Mouse (Mus musculus) E14TG2a.4 (cell line): ENCODE results near the gene Trmt1.
A peak's percentile ranks its signal among the peaks of the same experiment; 100 is the strongest.

Experiments used
- H3K27me3 ChIP-seq: 2 replicates; pipeline ENCODE4 v1.6.1; 2014; ENCODE audit warnings: low read length, control low read depth; ENCODE audit not compliant: insufficient read depth
- H3K36me3 ChIP-seq: 2 replicates; pipeline ENCODE4 v1.6.1; 2014; ENCODE audit warnings: low read length, control low read depth; ENCODE audit not compliant: insufficient read depth
- H3K4me1 ChIP-seq: replicated peaks from 2 replicates; pipeline ENCODE4 v1.6.1; 2014; ENCODE audit warnings: low read depth, low read length, control low read depth
- H3K4me3 ChIP-seq: replicated peaks from 2 replicates; pipeline ENCODE4 v1.5.1; 2014; ENCODE audit warnings: mild to moderate bottlenecking, low read length
- H3K9me3 ChIP-seq: 2 replicates; pipeline ENCODE4 v1.6.1; 2014; ENCODE audit warnings: low read length, control low read depth
- CTCF ChIP-seq: conservative IDR thresholded peaks from 2 replicates; pipeline ENCODE4 v1.5.1; 2014; ENCODE audit warnings: low read length
- NANOG ChIP-seq: IDR thresholded peaks from 2 replicates; pipeline ENCODE4 v1.6.1; 2014; ENCODE audit warnings: borderline replicate concordance, low read length, mixed read lengths
- POU5F1 ChIP-seq: IDR thresholded peaks from 2 replicates; pipeline ENCODE4 v1.6.1; 2014; ENCODE audit warnings: low read length, borderline replicate concordance

Trmt1 gene

GRCm38 (mm10) chr8:84643019-84643418, 43.1 kb upstream of the Trmt1 start:
- no peak for TF ChIP-seq POU5F1
- no peak for TF ChIP-seq CTCF
- no peak for TF ChIP-seq NANOG
- H3K4me1 ChIP-seq = peaks cover 72% of the 10 kb centered on the region
- no peaks in the 10 kb centered on the region for H3K36me3 ChIP-seq
- H3K9me3 ChIP-seq = no peaks in the 10 kb centered on the region
- H3K27me3 ChIP-seq = no peaks in the 10 kb centered on the region
- H3K4me3 ChIP-seq = peak overlapping the region; percentile 48

GRCm38 (mm10) chr8:84646800-84647199, 39.3 kb upstream of the Trmt1 start:
- Histone ChIP-seq H3K36me3 (no peaks in the 10 kb centered on the region), H3K4me1 (peaks cover 69% of the 10 kb centered on the region), H3K27me3 (no peaks in the 10 kb centered on the region), H3K4me3 (peak overlapping the region; percentile 63), H3K9me3 (no peaks in the 10 kb centered on the region)
- TF ChIP-seq CTCF (peak; percentile 32; the same call in 1 of the 2 replicates), POU5F1 (no peak)

- TF ChIP-seq POU5F1 (no peak), NANOG (no peak), CTCF (no peak)
- H3K4me3 ChIP-seq = peak overlapping the region; percentile 63
- no peaks in the 10 kb centered on the region for H3K36me3 ChIP-seq
- peaks cover 63% of the 10 kb centered on the region for H3K4me1 ChIP-seq
- no peaks in the 10 kb centered on the region for H3K9me3 ChIP-seq
- no peaks in the 10 kb centered on the region for H3K27me3 ChIP-seq
Observed at GRCm38 (mm10) chr8:84647461-84647901, 38.6 kb upstream of the Trmt1 start.

- TF ChIP-seq POU5F1 (no peak), NANOG (peak; percentile 76)
- H3K4me3 ChIP-seq = peak overlapping the region; percentile 71
- H3K36me3 ChIP-seq = no peaks in the 10 kb centered on the region
- H3K27me3 ChIP-seq = no peaks in the 10 kb centered on the region
- H3K4me1 ChIP-seq = peaks cover 50% of the 10 kb centered on the region
- H3K9me3 ChIP-seq = no peaks in the 10 kb centered on the region
Observed at GRCm38 (mm10) chr8:84650213-84650612, 35.9 kb upstream of the Trmt1 start.

- H3K27me3 ChIP-seq = no peaks in the 10 kb centered on the region
- no peaks in the 10 kb centered on the region for H3K9me3 ChIP-seq
- 0 out of 2 replicates have a peak, but pooled peaks cover 3% of the 10 kb centered on the region for H3K36me3 ChIP-seq
- no peak overlapping the region for H3K4me3 ChIP-seq
- peaks cover 40% of the 10 kb centered on the region for H3K4me1 ChIP-seq
- TF ChIP-seq CTCF (no peak), POU5F1 (no peak), NANOG (no peak)
Observed at GRCm38 (mm10) chr8:84653092-84653631, 32.9 kb upstream of the Trmt1 start.

- Histone ChIP-seq H3K27me3 (no peaks in the 10 kb centered on the region), H3K4me3 (peak overlapping the region; percentile 88), H3K4me1 (peaks cover 48% of the 10 kb centered on the region), H3K36me3 (0 out of 2 replicates have a peak, but pooled peaks cover 8% of the 10 kb centered on the region), H3K9me3 (no peaks in the 10 kb centered on the region)
- TF ChIP-seq POU5F1 (no peak), CTCF (peak; percentile 70)
Observed at GRCm38 (mm10) chr8:84654597-84654996, 31.5 kb upstream of the Trmt1 start.

- H3K27me3 ChIP-seq = no peaks in the 10 kb centered on the region
- no peaks in the 10 kb centered on the region for H3K9me3 ChIP-seq
- 0 out of 2 replicates have a peak, but pooled peaks cover 9% of the 10 kb centered on the region for H3K36me3 ChIP-seq
- peak overlapping the region; percentile 88 for H3K4me3 ChIP-seq
- peaks cover 51% of the 10 kb centered on the region for H3K4me1 ChIP-seq
- TF ChIP-seq CTCF (no peak), POU5F1 (no peak), NANOG (no peak; the same call in 1 of the 2 replicates)
Observed at GRCm38 (mm10) chr8:84655336-84656190, 30.5 kb upstream of the Trmt1 start.

- H3K9me3 ChIP-seq = no peaks in the 10 kb centered on the region
- TF ChIP-seq CTCF (no peak), POU5F1 (no peak), NANOG (no peak)
- H3K36me3 ChIP-seq = peaks cover 12% of the 10 kb centered on the region; the same call in 1 of the 2 replicates
- H3K4me3 ChIP-seq = peak overlapping the region; percentile 88
- H3K27me3 ChIP-seq = no peaks in the 10 kb centered on the region
- H3K4me1 ChIP-seq = peaks cover 48% of the 10 kb centered on the region
Observed at GRCm38 (mm10) chr8:84656191-84656525, 29.9 kb upstream of the Trmt1 start.
